Mouse (Mus musculus) spleen, postnatal 36 days (tissue): ENCODE data around the gene Ctdnep1.
"Not testable (repeated sequence)": the region's sequence is repeated elsewhere in the genome, so short reads cannot be mapped to it uniquely, and the experiment has no call there.

ENCODE experiments used
- DNase-seq, 2 experiments: peaks; one replicate each; pipeline ENCODE4 v3.0.0; 2022; ENCODE audit warnings: low spot score in 2 of 2, mixed read lengths in 1 of 2

Gene Ctdnep1

DNA sequence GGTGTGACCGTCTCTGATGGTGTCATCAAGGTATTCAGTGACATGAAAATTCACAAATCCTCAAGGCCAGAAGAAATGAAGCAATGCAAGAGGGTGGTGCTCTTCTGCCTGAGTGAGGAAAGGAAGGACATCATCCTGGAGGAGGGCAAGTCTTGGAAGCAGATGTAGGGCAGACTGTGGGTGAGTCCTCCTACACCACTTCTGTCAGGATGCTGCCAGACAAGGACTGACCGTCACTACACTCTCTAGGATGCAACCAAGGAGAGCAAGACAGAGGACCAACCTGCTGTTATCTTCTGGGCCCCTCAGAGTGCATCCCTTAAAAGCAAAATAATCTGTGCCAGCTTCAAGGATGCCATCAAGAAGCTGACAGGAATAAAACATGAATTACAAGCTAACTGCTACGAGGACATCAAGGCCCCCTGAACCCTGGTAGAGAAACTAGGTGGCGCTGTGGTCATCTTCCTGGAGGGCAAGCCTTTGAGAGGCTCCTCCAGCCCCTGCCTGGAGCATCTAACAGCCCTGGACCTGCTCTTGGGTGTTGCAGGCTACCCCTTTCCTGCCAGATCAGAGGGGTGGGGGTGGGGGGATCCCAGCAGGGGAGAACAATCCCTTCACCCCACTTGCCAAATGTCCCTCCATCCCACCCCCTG lies 30.0 kb upstream of the Ctdnep1 start:
- DNase-seq: no peak

DNA sequence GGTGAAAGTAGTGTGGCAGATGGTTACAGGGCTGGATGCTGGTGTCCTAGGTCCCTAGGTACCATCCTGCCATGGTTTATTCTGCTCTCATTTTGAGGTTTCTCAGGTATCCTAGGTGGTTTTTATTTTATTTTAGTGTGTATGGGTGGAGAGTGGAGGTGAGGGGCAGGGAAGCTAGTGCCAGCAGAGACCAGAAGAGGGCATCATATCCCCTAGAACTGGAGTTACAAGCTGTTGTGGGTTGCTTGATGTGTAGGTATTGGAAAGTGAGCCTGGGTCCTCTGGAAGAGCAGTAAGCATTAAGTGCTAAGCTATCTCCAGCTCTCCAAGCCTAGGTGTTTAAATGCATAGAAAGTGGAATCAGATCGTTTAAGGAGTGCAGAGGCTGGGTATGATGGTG lies 28.7 kb upstream of the Ctdnep1 start:
- DNase-seq: no peak

DNA sequence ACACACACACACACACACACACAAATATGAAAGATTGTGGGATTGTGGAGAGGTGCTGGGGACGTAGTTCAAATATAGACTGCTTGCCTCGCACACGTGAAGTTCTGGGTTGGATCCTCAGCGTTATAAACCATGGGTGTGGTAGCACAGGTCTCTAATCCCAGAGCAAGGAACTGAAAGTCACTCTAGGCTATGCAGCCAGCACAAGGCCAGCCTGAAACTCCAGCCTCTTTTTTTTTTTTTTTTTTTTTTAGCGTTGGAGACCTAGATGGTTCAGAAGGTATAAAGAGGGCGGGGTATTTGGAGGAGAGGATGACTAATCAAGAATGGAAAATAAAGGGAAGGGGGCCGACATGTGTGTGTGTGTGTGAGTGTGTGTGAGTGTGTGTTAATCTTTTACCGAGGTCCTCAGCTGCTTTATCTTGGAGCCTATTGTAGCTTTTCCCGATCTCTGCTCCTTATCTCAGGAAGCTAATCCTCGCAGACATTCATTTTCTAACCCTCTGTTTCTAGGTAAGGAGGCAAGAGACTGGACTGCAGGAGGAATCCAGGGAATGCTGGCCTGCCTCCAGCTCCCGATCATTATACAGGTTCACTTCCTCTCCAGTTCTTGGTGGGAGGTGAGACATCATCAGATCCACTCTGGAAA lies 27.6 kb upstream of the Ctdnep1 start:
- DNase-seq: no peak

DNA sequence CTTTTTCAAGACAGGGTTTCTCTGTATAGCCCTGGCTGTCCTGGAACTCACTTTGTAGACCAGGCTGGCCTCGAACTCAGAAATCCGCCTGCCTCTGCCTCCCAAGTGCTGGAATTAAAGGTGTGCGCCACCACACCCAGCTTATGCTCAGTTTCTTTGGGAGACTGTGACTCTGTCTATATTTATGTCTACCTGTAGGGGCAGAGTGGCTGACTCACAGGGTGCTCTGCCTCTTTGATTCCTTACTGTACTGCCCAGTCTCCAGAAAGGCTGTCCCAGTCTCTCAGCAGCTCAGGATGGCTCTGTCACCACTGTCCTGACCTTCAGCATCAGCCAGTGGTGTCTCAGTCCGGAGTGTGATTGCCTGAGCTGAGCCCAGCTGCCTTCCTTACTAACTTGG lies 25.3 kb upstream of the Ctdnep1 start:
- DNase-seq: not testable (repeated sequence)

DNA sequence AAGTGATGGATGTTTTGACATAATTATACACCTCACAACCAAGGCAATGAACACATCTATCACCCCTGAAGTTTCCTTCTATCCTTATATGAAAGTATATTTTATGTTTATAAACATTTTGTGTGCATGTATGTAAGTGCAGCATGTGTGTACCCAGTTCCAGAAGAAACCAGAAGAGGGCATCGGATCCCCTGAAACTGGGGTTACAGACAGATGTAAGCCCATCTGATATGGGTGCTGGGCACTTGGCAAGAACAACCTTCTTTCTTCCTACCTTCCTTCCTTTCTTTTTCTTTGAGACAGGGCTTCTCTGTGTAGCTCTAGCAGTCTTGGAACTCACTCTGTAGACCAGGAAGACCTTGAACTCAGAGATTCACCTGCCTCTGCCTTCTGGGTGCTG lies 24.7 kb upstream of the Ctdnep1 start:
- DNase-seq: no peak

DNA sequence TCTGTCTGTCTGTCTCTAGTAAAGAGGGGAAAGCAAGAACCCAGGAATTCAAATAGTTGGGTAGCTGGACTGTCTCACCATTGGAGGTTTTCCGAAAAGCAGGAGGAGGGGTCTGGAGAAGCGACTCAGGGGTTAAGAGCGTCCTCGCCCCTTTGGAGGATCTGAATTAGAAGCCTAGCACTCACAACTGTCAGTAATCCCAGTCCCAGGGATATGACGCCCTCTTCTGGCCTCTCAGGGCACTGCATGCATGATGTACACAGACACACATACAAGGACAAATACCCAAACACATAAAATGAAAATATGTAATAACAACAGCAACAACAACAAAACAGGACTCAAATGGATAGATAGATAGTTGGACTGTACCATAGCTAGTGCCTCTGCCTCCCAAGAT lies 20.3 kb upstream of the Ctdnep1 start:
- DNase-seq: no peak

DNA sequence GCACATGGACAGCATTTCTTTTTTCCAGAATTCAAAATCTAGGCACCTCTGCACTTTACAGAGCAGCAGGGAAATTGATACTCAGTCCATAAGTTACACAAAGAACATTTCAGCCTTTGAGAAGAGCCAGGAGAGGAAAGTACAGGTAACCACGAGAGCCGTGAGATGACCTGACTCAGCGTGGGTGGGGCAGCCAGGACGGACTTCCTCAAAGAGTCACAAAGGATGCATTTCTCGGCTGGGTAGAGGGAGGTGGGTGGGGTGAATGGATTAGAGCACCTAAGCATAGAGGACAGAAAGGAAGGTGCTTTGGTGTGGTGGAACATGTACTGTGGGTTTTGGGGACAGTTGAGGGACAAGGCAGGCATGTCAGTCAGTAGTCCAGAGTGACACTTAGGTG lies 19.1 kb upstream of the Ctdnep1 start:
- DNase-seq: no peak

DNA sequence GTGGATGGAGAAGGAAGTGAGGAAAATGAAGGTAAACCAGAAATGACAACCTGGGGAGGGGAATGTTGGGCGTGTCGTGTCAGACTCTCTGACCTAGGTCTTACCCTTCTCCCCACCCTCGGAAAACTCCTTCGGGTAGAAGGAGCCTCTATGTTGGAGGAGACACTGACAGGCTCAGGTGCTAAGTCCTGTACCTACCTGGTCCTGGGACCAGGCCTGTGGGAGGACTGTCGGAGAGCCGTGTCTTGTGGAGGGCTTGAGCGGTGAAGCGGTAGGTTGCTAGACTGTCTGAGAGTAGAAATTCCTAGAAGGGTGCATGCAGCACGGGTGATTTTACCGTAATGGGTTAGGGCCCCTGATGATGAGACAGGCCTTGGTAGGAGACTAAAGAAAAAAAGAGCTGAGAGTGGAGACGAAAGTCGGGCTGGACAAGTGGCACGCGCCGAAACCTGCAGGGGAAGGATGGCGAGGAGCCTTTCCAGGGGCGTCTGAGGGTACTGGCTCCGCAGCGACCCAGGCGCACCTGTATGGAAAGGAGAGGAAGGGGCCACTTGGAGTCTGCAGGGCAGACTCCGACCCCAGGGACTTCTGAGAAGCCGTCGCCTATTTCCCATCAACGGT lies 16.2 kb upstream of the Ctdnep1 start, which contains the start of gene Cldn7:
TSS of gene Cldn7 (plus strand) at position 130 of the 621 bp plus-strand sequence.
- DNase-seq: no peak

DNA sequence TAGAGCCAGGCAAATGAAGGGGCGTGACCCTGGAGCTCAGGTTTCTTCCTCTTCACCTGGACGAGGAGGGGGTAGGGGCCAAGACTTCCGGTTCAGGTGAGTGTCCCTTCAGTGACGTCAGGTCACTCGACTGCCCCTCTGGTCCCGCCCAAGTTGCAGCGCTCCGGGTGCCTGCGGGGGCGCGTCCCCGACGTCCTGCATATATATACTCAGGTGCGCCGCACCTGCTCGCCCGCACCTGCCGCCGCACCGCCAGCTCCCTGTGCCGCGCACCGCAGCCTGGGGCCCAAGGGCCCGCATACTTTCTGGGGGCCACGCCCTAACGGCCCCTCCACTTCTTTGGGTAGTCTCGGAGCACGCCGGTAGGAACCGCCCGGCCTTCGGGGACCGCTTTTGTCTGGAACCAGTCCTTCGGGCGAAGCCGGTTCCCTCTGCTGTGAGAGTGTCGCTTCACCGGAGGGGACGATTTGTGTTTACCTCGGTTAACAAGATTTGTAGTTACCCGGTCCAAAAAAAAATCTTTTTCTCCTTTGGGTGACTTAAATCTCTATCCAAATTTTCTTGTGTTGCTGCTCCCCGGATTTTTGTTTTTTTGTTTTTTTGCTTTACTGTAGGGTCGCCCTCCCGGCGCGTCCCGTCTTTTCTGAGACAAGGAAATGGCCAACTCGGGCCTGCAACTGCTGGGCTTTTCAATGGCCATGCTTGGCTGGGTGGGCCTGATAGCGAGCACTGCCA lies 15.5 kb upstream of the Ctdnep1 start:
- DNase-seq: no peak

DNA sequence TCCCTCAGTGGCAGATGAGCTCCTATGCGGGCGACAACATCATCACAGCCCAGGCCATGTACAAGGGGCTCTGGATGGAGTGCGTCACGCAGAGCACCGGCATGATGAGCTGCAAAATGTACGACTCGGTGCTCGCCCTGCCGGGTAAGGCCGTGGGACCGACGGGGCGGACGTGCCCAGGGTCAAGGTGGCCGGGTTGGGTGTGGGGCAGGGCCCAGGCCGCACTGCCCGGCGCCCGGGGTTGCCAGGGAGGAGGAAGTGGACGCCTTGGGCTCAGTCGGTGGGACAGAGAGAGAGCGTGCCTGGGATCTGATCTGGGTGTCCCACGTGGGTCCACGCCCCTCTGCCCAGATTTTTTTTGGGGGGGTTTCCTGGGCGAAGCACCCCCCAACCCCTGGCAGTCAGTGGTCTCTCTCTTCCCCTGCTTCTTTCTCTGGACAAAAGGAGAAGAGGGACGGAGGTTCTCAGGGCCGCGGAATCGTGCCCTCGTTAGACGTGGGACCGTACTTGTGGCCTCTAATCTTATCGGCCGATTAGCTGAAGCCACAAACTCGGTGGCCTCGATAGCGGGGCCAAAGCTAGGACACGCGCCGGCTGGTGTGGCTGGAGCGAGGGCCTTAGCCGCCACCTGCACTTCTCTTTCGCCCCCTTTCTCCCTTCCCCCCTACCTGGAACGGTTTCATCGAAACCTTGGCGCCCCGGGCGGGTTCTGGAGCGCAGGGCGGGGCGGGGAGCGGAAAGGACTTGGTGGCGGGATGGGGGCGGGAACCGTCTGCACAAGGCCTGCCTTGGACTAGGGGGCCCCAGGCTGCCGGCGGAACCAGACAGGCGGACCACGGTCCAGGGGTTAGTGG lies 14.7 kb upstream of the Ctdnep1 start:
- DNase-seq: no peak

DNA sequence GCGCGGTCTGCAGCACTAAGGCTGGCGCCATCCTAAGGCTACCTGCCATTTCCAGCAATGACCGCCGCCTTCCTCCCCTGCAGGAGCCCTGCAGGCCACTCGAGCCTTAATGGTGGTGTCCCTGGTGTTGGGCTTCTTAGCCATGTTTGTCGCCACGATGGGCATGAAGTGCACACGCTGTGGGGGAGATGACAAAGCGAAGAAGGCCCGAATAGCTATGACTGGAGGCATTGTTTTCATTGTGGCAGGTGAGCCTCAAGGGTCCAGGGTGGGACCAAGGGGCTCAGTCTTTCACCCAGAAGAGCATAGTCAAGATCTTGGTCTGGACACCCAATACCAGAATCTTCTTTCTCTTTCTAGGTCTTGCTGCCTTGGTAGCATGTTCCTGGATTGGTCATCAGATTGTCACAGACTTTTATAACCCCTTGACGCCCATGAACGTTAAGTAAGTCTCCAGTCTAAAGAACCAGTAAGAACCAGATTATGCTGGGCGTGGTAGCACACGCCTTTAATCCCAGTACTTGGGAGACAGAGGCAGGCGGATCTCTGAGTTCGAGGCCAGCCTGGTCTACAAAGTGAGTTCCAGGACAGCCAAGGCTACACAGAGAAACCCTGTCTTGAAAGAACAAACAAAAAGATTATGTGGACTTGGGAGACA lies 14.0 kb upstream of the Ctdnep1 start:
- no peak for DNase-seq

DNA sequence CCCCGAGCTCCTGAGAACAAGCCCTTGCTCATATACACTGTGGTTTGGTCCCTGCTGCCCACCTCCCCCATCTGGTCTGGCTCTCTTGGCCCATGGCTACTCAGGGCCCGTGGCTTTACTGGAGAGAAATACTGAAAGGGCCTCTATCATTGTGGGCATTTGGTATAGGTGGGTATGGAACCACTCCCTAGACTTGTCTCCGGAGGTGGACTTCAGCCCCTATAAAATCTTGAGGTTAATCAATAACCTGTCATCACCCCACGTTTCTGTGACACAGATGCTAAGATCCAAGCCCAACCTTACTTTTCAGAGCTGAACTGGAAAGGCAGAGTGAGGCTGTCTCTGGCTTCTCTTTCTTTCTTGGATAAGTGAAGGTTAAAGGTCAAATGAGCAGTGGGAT lies 12.2 kb upstream of the Ctdnep1 start:
- DNase-seq: no peak

DNA sequence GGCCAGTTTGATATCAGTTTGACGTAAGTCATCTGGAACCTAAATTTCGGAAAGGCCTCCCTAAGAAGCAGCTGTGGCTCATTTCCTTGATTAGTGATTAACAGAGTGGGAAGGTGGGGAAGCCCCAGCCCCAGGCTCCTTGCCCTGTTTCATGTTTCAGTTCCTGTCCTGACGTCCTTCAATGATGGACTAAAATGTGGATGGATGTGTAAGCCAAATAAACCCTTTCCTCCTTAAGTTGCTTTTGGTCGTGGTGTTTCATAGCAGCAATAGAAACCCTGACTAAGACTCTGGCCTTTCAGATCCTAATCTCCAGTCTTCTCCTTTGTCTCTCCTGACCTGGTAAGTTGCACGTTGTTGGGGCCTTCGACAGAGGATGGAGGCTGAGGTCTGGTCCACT lies 10.7 kb upstream of the Ctdnep1 start:
- no peak for DNase-seq

DNA sequence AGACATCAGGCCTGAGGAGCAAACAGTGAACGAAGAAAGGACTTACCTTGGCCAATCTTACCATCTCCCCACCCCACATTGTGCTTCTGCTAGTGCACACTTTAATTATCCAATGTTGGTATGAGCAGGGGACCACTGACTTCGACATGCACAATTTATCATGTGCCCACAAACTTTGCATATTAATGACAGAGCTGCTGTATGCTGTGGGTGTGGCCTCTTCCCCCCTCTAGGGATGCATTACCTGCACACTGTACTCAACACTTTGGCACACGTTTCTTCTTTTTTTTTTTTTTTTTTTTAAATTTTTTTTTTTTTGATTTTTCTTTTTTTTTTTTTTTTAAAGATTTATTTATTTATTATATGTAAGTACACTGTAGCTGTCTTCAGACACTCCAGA lies 10.2 kb upstream of the Ctdnep1 start:
- no peak for DNase-seq

DNA sequence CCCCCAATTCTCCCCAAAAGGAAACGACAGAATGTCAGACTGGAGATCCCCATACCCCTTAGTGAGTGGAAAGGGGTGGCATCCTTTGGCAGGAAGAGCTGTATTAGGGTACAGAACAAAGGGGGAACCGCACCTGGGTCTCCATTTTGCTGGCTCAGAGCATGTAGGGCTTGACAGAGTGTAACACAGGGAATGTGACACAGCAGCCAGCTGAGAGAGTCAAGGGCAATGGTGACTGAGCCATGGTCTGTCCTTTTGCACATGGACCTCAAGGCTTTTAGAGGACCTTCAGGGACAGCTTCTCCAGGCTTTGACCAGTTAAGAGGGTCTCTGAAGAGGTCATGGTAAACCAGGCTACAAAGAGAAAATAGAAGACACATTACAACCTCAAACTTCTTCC lies 6.0 kb upstream of the Ctdnep1 start:
- no peak for DNase-seq

DNA sequence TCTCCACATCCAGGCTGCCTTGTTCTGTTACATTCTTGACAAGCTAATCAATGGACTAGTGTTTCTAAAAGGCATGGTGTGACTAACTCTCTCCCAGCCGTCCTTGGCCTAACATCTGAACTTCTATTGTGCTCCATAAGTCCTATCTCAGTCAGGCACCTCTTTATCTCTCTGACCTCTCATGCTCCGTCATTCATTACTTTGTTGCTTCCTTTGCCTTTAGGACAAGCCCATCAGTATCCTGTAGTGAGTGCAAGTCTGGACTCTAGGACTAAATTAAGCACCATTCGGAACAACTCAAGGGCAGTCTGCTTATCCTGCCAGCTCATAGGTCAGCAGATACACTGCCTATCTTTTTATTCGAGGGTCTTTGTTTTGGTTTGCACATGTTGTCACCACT lies 4.7 kb upstream of the Ctdnep1 start:
- DNase-seq: no peak

DNA sequence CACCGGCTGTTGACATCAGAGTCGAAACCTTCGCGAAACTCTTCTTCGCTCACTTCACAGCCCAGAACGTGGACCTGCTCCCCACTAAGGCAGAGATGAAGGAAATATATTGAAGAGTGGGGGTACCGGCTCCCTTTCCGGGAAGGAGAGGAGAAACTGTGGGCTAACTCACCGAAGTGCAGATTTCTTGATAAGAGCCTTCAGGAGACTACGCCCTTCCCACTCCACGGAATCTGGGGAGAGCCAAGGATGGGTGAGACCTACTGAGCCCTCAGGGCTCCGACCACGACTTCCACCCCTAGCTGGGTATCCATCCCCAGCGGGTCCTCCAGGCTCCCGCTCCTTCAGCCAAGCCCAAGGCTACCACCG lies 1.1 kb upstream of the Ctdnep1 start:
- no peak for DNase-seq

DNA sequence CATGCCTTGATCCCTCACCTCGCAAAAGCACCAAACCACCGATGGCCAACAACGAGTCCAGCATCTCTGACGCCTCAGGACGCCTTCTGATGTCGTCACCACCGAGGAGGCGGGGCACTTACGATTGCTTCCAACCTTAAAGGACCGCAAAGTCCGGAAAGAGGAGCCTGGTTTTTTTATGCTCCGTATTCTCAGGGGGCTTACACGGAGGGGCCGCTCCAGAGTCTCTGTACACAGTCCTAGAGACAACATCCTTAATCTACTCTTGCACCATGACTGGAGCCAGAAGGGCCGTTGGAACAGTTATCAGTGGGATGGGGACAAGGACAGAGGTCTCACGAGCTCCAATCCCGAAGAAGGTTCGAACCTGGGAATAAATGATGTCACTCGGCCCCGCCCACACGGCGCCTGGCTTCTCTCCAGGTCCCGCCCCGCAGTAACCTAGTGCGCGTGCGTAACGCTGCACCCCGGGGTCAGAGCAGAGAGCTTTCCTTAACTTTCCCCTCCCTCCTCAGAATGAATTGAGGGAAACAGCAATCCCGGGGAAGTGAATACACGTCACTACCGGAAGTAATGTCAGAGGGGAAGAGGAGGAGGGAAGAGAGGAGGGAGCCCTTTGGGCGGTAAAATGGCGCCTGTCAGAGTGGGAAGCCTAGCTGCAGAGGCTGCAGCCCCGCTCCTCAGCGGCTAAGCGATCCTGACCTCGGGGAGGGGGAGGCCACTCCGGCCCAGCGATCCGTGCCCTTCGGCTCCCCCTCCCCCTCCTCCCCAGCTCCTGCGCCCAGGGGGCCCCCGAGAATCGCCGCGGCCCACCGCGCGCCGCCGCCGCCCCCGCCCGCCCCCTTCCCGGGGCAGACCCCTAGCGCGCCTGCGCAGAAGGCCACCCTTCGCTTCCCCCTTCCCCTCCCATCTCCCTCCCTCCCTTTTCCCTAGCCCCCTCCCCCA lies 488 bp upstream of the Ctdnep1 start:
- DNase-seq: peak; percentile 85 to 90

DNA sequence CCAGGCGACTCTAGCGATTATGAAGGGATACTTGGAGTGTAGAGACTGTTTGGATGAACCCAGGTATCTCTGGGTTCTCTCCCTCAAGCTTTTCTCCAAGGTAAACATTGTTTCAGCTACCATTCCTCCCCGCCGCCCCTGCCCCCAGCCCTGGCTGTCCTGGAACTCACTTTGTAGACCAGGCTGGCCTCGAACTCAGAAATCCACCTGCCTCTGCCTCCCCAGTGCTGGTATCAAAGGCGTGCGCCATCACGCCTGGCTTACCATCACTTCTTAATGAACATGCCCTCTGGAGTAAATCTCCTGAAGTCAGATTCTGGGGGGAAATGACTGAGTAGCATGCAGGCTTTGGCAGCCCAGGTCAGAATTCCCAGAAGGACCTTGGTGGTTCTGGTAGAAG lies 1.3 kb downstream of the Ctdnep1 start, which contains the start of gene Elp5:
TSS of gene Elp5 (minus strand) at position 293 of the 400 bp plus-strand sequence.
- no peak for DNase-seq

DNA sequence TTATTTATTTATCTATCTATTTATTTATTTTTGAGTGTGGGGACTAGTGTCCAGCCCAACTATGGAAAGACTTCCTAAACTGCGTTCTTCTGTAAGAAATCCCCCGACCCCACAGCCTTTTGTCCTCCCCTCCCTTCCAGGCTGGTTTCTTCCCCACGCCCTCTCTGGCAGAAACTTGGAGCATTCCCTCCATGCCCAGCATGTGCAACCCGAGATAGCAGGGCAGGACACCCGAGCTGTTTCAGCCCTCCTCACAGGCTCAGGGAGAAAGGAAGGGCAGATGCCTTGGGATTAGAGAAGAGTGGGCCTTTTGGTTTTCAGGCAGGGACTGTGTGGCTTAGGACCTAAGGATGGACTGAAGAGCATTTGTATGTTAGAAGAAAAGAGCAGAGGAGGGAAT lies 1.9 kb downstream of the Ctdnep1 start:
- no peak for DNase-seq
